Mouse (Mus musculus): ENCODE measurements at regions not wholly inside any gene's neighbourhood (a gene's known extent, or its start where the extent isn't known, plus 50 kb on each side); places are given as distances from the start of the nearest gene placed in this dataset.
A peak's percentile ranks its signal among the peaks of the same experiment; 100 is the strongest.

DNA sequence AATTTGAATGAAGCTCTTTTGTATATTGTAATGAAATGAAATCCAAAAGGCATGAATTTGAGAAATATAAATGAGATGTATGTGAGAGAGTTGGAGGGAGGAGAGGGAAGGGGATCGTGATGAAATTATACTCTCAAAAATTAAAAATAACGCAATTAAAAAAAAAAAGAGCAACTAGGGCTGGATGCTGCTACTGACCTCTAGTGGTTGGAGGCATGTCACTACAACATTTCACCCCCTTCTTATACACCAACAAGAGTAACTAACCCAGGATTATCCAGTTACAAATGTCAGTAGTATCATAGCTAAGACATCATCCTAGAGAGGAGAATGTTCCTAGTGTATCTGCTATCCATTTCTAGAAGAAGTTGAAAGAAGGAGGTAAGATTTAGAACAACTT lies 678.8 kb upstream of the Sox9 start:
- DNase-seq (ENCODE audit: low read depth, low spot score) = peak; percentile 14

GRCm38 (mm10) chr11:112106891-112107290 lies 675.1 kb upstream of the Sox9 start:
- DNase-seq (ENCODE audit: low read depth, low spot score) = no peak

- DNase-seq (ENCODE audit: low read depth, low spot score) = no peak
Measured at GRCm38 (mm10) chr11:112107314-112107713, 674.7 kb upstream of the Sox9 start.

DNA sequence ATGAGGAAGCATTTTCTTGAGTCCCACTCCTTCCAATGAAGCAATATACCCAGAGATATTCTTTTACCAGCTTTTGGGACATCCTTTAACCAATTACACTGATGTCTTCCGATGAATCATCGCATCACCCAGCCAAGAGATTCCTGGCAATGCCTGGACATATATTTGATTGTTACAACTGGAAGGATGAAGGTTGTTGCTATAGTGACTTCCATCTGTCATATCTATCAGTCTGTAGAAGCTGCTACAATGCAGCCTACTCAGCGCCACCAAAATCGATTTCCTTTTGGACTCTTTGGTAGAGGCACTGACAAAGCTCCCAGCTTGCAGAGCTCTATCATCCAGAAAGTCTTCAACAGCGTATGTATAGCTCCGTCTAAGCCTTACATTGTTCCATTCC lies 661.0 kb upstream of the Sox9 start:
- DNase-seq (ENCODE audit: low read depth, low spot score) = no peak

GRCm38 (mm10) chr11:112121831-112122230 lies 660.2 kb upstream of the Sox9 start:
- no peak for DNase-seq (ENCODE audit: low read depth, low spot score)

GRCm38 (mm10) chr11:112125249-112125933 lies 656.6 kb upstream of the Sox9 start:
- no peak for DNase-seq (ENCODE audit: low read depth, low spot score)

GRCm38 (mm10) chr11:112130090-112130489 lies 651.9 kb upstream of the Sox9 start:
- DNase-seq (ENCODE audit: low read depth, low spot score) = no peak

DNA sequence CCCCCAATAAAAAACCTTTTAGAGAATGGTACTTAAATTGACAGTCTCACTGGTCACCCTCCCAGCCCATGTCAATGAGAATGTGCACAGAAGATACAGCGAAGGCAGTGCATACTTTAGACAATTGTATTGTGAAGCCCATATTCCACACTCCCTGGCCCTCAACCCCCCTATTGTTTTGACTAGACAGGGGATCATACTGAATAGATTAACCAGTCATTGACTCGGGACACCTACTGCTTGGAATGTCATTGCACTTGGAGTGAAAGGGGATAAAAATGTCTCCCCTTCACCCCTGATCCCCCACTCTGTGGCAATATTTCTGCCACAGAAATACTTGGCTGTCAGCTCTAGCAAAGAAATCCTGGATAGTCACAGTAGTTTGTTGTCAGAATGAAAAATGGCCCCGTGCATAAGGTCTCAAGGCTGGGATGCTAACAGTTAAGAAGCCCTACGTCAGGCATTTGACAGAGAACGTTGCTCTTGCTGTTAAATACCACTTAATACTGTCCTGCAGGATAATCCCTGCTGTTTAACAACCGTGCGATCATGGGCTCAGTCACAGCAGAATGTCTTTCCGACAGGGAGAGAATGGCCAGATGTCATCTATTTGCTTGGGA lies 644.5 kb upstream of the Sox9 start:
- no peak for DNase-seq (ENCODE audit: low read depth, low spot score)

DNA sequence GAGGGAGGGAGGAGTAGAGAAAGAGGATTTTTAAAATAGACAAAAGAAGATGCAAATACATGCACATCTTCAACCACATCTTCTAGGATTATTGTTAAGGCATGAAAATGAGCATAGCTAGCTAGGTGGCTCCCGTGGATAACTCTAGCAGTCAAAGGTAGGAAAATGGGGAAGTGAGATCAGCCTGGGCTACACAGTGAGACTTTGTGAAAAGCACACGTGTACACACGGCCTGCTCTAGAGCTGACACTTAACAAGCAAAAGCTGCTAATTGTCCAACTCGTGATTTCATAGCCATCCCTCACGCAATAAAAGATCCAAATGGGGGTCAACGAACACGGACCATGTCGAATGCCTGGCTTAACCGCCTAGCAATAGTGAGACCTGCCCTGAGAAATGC lies 642.0 kb upstream of the Sox9 start:
- DNase-seq (ENCODE audit: low read depth, low spot score) = no peak

GRCm38 (mm10) chr11:112140495-112140894 lies 641.5 kb upstream of the Sox9 start:
- DNase-seq (ENCODE audit: low read depth, low spot score) = no peak

GRCm38 (mm10) chr11:112140912-112141311 lies 641.1 kb upstream of the Sox9 start:
- DNase-seq (ENCODE audit: low read depth, low spot score) = no peak

GRCm38 (mm10) chr11:112152051-112152450 lies 630.0 kb upstream of the Sox9 start:
- DNase-seq (ENCODE audit: low read depth, low spot score) = no peak

GRCm38 (mm10) chr11:112153198-112153597 lies 628.8 kb upstream of the Sox9 start:
- no peak for DNase-seq (ENCODE audit: low read depth, low spot score)

- DNase-seq (ENCODE audit: low read depth, low spot score) = no peak
Measured at GRCm38 (mm10) chr11:112154712-112155319, 627.2 kb upstream of the Sox9 start.

DNA sequence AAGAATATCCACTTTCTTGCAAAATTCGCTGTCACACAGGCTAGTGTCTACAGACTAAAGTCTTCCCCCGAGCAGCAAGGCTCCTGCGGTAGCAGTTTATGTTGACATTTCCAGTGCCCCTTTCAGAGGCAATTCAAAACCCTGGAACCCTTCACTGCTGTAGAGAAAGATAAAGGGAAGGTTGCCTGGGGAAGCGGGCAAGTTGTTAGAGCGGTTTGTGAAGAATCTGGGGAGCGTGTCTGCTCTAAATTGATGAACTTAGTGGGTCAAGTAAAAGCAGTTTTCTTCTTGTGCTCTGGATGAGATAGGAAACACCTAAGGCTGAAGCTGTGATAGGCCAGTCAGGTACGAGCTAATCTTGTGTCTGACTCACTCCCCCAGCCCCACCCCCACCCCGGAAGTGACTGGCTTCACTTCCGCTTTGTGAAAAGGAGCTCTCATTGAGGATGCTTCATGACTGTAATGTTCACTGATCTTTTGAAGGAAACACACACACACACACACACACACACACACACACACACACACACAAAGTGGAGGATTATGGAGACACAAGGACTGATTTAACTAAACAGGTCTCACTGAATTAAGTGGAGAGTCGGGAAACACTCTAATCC lies 626.6 kb upstream of the Sox9 start:
- no peak for DNase-seq (ENCODE audit: low read depth, low spot score)

DNA sequence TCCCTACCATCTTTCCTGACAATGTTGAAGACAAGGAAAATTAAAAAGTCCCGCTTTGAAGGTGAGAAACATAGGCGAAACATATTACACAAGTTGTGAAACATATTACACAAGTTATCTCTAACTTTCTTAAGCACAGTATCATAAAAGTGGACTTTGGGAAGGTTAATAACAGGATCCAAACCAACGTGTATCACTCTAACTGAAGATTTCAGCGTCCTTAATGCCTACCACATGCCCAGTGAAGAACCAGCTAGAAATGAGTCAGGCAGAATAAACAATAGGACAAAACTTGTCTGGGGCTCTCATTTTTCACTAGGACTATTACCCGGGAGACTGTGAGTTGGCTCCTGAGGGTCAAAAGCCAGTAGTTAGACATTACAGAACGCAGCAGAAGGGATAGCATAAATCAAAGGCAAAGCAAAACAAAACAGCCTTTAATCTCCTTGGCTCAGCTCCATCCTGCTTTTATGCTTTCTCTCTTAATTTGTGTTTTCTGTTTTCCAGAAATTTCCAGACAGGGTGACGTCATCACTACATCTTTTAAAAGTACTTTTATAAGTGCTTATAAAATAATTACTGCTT lies 618.3 kb upstream of the Sox9 start:
- DNase-seq (ENCODE audit: low read depth, low spot score) = no peak

- DNase-seq (ENCODE audit: low read depth, low spot score) = no peak
Measured at GRCm38 (mm10) chr11:112173585-112173984, 608.4 kb upstream of the Sox9 start.

GRCm38 (mm10) chr11:112175302-112175701 lies 606.7 kb upstream of the Sox9 start:
- DNase-seq (ENCODE audit: low read depth, low spot score) = no peak

- peak; percentile 27 for DNase-seq (ENCODE audit: low read depth, low spot score)
Measured at GRCm38 (mm10) chr11:112180666-112181065, 601.4 kb upstream of the Sox9 start.

GRCm38 (mm10) chr11:112197620-112198268 lies 584.3 kb upstream of the Sox9 start:
- DNase-seq (ENCODE audit: low read depth, low spot score) = peak; percentile 12

DNA sequence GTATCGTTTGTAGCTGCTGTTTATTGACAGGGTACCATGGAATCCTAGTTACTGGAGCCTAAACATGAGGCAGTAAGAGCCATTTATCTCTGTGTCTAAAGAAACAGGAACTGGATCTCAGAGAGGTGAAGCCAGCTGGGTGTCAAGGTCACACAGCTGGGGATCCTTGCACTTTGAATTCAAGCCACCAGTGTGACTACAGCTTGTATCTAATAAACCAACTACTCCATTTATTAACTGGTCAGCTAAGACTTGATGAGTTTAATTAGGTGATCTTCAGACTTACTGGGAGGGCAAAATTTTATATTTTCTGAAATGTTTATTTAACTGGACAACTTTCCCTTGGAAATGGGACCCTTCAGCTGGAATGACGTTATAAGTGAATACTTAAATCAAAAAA lies 577.5 kb upstream of the Sox9 start:
- DNase-seq (ENCODE audit: low read depth, low spot score) = peak; percentile 5

DNA sequence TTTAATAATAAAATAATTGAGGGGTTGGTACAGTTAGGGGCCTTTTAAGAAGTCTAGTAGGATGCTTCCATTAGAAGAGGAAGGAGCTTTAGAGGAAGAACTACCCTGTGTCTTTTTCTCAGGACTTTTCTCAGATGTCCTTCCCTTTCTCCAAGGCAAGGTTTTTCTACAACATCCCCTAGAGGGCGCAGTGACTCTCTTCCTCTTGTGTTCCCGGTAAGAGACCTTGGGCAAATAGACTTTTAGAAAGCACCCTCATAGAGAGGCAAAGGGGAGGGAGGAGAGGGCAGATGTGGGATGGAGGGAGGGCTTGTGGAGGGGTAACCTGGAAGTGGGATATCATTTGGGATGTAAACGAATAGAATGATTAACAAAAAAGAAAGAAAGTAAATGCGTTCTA lies 572.6 kb upstream of the Sox9 start:
- DNase-seq (ENCODE audit: low read depth, low spot score) = peak; percentile 60
